Mouse (Mus musculus) G1E (cell line): ENCODE measurements around the gene Tepsin. TPM values are rescaled to one million over a fixed set of nuclear protein-coding genes. Genes with fewer than 3 reads are reported as not detected.

Experiments
- ATAC-seq: 2 replicates; pipeline ENCODE4 v1.8.0; 2016; ENCODE audit warnings: mild to moderate bottlenecking; ENCODE audit not compliant: insufficient number of reproducible peaks, poor library complexity, low FRiP score, severe bottlenecking; ENCODE audit errors: extremely low read depth
- DNase-seq: peaks from one replicate; pipeline ENCODE4 v3.0.0; 2012; ENCODE audit warnings: low spot score
- H3K27me3 ChIP-seq: 2 replicates; pipeline ENCODE4 v1.6.1; 2012; ENCODE audit warnings: mild to moderate bottlenecking, low read length, inconsistent platforms; ENCODE audit not compliant: insufficient read depth
- H3K36me3 ChIP-seq: replicated peaks from 2 replicates; pipeline ENCODE3; 2012; ENCODE audit warnings: mild to moderate bottlenecking, inconsistent platforms
- H3K4me1 ChIP-seq: 2 replicates; pipeline ENCODE4 v1.6.1; 2012; ENCODE audit warnings: low read depth, low read length, inconsistent platforms, mixed read lengths; ENCODE audit not compliant: insufficient read depth
- H3K4me3 ChIP-seq: 2 replicates; pipeline ENCODE4 v1.5.1; 2012; ENCODE audit warnings: low read depth, mild to moderate bottlenecking, inconsistent platforms, low read length, moderate library complexity, mixed read lengths
- H3K9me3 ChIP-seq: replicated peaks from 2 replicates; pipeline ENCODE4 v1.6.1; 2012; ENCODE audit warnings: inconsistent platforms
- CTCF ChIP-seq: IDR thresholded peaks from 2 replicates; pipeline ENCODE4 v1.5.1; 2012; ENCODE audit warnings: low read depth, low read length, inconsistent platforms, mixed read lengths
- GATA1 ChIP-seq: IDR thresholded peaks from 2 replicates; pipeline ENCODE4 v1.6.1; 2012; ENCODE audit warnings: borderline replicate concordance, low read length, inconsistent platforms, mixed read lengths
- GATA2 ChIP-seq: IDR thresholded peaks from 2 replicates; pipeline ENCODE4 v1.6.1; 2012; ENCODE audit warnings: low read depth, low read length, inconsistent platforms, borderline replicate concordance
- POLR2AphosphoS5 ChIP-seq: IDR thresholded peaks from 2 replicates; pipeline ENCODE4 v1.6.1; 2012; ENCODE audit warnings: low read depth, low read length, inconsistent platforms; ENCODE audit not compliant: insufficient replicate concordance
- TAL1 ChIP-seq: conservative IDR thresholded peaks from 2 replicates; pipeline ENCODE4 v1.6.1; 2012; ENCODE audit warnings: low read depth, low read length, inconsistent platforms, mixed read lengths
- polyA plus RNA-seq: library from polyadenylated mRNA; stranded (reverse); fragments of >175 nt; gene quantifications from 2 replicates; pipeline ENCODE4 v1.2.3, GENCODE M21; 2012
- total RNA-seq, 2 experiments: library from RNA; stranded (forward) in 1 of 2; stranded (reverse) in 1 of 2; fragments of 200-1000 nt in 1 of 2; fragments of >200 nt in 1 of 2; fragmentation: Nextera tagmentation in 1 of 2; gene quantifications; 2 replicates each; pipeline ENCODE4 v1.2.3; 2014 to 2017

Tepsin gene
- total and polyA plus RNA-seq, 3 experiments: 14.2 to 24.3 (median 15.7) TPM

GRCm38 (mm10) chr11:120136796-120137624 lies 38.5 kb upstream of the Tepsin start:
- TF ChIP-seq CTCF (no peak), GATA2 (no peak), GATA1 (no peak), TAL1 (peak; percentile 81), POLR2AphosphoS5 (no peak)
- Histone ChIP-seq H3K4me1 (peaks cover 69% of the 10 kb centered on the region), H3K4me3 (peak overlapping the region; percentile 65; the same call in 1 of the 2 replicates), H3K36me3 (peaks cover 96% of the 10 kb centered on the region), H3K27me3 (no peaks in the 10 kb centered on the region), H3K9me3 (no peaks in the 10 kb centered on the region)
- ATAC-seq (peak; percentile 76), DNase-seq (peak; percentile 80)

- Histone ChIP-seq H3K9me3 (no peaks in the 10 kb centered on the region), H3K27me3 (no peaks in the 10 kb centered on the region), H3K4me3 (peak overlapping the region; percentile 63; the same call in 1 of the 2 replicates), H3K4me1 (peaks cover 67% of the 10 kb centered on the region), H3K36me3 (peaks cover 97% of the 10 kb centered on the region)
- ATAC-seq: no peak
- no peak for DNase-seq
- TF ChIP-seq GATA2: no peak
- no peak for TF ChIP-seq GATA1
- no peak for TF ChIP-seq POLR2AphosphoS5
- no peak for TF ChIP-seq CTCF
- TF ChIP-seq TAL1: no peak
These were observed 37.7 kb upstream of the Tepsin start for GRCm38 (mm10) chr11:120136195-120136594.

- H3K9me3 ChIP-seq: no peaks in the 10 kb centered on the region
- H3K27me3 ChIP-seq: no peaks in the 10 kb centered on the region
- peaks cover 59% of the 10 kb centered on the region for H3K4me1 ChIP-seq
- ATAC-seq (no peak), DNase-seq (no peak)
- H3K4me3 ChIP-seq: no peak overlapping the region
- TF ChIP-seq GATA1 (no peak), POLR2AphosphoS5 (no peak), GATA2 (no peak), CTCF (no peak), TAL1 (no peak)
- H3K36me3 ChIP-seq: peaks cover 100% of the 10 kb centered on the region
These were observed 36.5 kb upstream of the Tepsin start for GRCm38 (mm10) chr11:120134847-120135530.

GRCm38 (mm10) chr11:120134148-120134547 lies 35.6 kb upstream of the Tepsin start:
- TF ChIP-seq GATA1 (no peak), GATA2 (no peak), CTCF (no peak), POLR2AphosphoS5 (no peak), TAL1 (no peak)
- Histone ChIP-seq H3K4me1 (peaks cover 51% of the 10 kb centered on the region), H3K36me3 (peaks cover 100% of the 10 kb centered on the region), H3K9me3 (no peaks in the 10 kb centered on the region), H3K4me3 (no peak overlapping the region), H3K27me3 (no peaks in the 10 kb centered on the region)
- ATAC-seq: no peak
- no peak for DNase-seq

DNA sequence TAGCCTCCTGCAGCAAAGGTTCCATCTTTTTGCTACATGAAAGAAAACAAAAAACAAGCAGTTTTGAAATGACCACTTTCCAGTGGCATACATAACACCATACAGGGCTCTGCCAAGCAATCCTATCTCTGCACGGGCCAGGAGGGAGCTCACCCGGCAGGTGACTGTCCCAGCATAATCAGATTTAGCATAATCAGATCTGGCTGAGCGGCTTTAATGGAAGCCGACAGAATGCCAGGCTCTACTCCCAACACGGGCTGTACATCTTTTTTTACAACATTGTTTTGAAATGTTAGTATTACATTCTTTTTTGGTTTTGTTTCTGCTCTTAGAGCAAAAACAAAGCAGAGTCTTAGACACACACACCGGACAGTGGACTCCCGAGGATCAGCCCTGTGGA lies 30.8 kb upstream of the Tepsin start:
- TF ChIP-seq GATA1: no peak
- no peak for TF ChIP-seq CTCF
- TF ChIP-seq GATA2: no peak
- TF ChIP-seq TAL1: no peak
- no peak for TF ChIP-seq POLR2AphosphoS5
- DNase-seq (no peak), ATAC-seq (no peak)
- Histone ChIP-seq H3K9me3 (no peaks in the 10 kb centered on the region), H3K4me3 (no peak overlapping the region), H3K4me1 (peaks cover 8% of the 10 kb centered on the region; the same call in 1 of the 2 replicates), H3K27me3 (no peaks in the 10 kb centered on the region), H3K36me3 (peaks cover 98% of the 10 kb centered on the region)

DNA sequence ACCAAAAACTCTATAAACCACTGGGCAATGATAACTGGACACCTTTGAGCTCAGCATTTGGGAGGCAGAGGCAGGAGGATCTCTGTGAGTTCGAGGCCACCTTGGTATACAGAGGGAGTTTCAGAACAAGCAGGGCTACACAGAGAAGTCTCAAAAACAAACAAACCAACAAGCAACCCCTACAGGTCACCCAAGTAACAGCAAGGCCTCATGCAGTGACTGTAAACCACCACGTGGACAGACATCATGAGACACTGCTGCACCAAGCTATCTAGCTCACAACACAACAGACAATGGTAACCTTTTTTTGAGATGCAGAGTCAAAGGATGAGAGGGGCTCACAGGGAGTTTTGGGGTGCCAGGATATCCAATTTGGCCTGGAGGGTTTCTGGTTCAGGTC lies 28.3 kb upstream of the Tepsin start:
- Histone ChIP-seq H3K27me3 (no peaks in the 10 kb centered on the region), H3K4me3 (no peak overlapping the region), H3K4me1 (peaks cover 4% of the 10 kb centered on the region; the same call in 1 of the 2 replicates), H3K9me3 (no peaks in the 10 kb centered on the region), H3K36me3 (peaks cover 98% of the 10 kb centered on the region)
- TF ChIP-seq CTCF: no peak
- no peak for TF ChIP-seq POLR2AphosphoS5
- TF ChIP-seq GATA2: no peak
- TF ChIP-seq TAL1: no peak
- TF ChIP-seq GATA1: no peak
- ATAC-seq (no peak), DNase-seq (no peak)
